Mouse (Mus musculus): Measurements from ENCODE around the gene Vps25.

The Vps25 gene

GRCm38 (mm10) chr11:101245071-101245470, 8.4 kb upstream of the Vps25 start:
- no peak for DNase-seq (ENCODE audit: low read depth, low spot score)

DNA sequence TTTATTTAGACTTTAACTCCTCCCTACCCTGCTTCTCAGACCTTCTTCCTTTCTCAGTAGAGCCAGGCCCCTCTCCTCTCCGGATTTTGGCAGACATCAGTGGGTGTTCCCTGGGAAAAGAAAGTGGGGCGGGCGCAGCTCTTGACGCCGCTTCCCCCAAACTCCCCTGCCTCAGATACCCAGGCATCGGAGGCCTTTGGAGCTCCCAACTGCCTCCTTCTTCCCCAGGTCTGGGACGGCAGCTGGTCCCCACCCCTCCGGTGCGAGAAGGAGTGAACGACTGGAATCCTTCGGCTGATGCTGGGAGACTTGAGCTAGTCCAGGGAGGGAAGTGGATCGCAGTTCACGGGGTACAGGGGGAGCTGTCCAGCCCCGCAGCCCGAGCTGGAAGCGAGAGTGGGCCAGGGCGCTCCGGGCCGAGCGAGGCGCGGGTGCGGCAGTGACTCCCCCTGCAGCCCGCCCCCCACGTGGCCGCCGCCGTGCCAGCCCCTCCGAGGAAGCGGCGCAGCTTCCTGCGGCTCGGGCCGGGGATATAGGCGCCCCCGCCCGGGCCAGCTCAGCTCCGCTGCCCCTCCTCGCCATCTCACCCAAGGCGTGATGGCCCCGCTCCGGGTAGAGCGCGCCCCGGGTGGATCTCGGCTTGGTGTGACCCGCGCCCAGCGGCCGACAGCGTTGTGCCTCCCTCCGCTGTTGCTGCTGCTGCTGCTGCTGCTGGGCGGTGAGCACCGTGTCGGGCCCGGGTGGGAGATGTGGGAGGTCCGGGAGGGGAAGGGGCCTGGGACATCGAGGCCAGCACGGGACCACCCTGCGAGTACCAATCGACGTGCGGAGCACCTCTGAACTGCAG, 7.4 kb upstream of the Vps25 start, which contains the start of gene Ramp2:
Ramp2 (plus strand) TSS at position 174 of the 847 bp plus-strand sequence.
- no peak for DNase-seq (ENCODE audit: low read depth, low spot score)

DNA sequence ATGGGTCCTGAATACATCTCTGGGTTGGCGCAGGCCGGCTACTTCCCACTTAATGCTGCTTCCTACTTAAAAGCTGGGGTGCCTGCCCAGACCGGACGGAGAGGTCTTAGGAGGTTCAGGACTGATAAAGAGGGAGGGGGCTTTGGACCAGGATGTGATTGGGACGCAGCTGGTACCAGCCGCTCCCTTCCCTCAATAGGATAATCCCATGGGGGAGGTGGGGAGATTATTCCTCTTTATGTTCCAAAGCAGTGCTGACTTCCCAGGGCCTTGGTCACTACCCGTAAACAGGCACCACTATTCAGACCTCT, 6.8 kb upstream of the Vps25 start:
- no peak for DNase-seq (ENCODE audit: low read depth, low spot score)

DNA sequence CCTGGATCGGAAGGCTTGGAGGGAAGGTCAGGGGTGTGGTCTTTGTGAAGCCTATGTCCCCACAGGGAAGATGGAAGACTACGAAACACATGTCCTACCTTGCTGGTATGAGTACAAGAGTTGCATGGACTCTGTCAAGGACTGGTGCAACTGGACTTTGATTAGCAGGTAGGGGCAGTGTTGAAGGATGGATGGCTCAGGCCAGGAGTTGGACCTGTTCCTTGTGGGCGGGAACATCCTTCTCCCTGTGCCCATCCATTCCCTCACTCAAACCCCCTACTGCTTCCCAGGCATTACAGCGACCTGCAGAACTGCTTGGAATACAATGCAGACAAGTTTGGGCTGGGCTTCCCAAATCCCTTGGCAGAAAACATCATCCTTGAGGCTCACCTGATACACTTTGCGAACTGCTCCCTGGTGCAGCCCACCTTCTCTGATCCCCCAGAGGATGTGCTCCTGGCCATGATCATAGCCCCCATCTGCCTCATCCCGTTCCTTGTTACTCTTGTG, 5.9 kb upstream of the Vps25 start:
- DNase-seq (ENCODE audit: low read depth, low spot score): no peak

GRCm38 (mm10) chr11:101248258-101248994, 5.1 kb upstream of the Vps25 start:
- DNase-seq (ENCODE audit: low read depth, low spot score): no peak

DNA sequence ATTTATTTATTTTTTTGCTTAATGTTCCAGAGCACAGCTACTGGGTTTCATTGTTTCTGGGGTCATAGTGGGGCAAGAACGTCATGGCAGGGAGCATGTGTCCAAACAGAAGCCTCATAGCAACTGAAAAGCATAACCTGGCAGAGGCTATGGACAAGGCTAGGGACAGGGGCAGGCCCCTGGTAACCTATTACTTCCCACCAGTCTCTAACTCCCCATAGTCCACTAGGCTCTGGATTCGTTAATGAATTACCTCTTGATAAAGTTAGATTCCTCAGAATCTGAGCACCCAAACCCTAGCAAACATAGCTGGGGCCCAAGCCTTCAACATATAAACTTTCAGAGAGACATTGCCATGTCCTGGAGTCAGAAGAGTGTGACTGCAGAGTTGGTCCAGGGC, 2.5 kb upstream of the Vps25 start:
- DNase-seq (ENCODE audit: low read depth, low spot score): no peak

DNA sequence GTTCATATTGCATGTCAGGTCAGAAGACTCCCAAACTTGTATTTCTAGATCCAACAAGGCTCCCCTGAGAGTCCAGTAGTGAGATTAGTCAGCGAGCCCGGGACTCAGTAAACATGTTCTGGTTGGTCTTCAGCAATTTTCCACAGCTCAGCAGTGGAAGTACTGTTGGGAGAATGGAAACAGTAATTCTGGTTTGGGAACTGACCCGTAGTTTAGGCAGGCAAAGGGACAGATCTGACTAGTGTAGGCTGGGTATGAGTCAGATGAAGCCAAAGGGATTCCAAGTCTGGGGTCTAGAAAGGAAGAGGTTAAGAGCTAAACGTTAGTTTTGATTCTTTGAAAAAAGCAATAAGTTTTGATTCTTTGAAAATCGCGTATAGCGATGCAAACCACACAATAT, 566 bp upstream of the Vps25 start:
- DNase-seq (ENCODE audit: low read depth, low spot score): no peak

DNA sequence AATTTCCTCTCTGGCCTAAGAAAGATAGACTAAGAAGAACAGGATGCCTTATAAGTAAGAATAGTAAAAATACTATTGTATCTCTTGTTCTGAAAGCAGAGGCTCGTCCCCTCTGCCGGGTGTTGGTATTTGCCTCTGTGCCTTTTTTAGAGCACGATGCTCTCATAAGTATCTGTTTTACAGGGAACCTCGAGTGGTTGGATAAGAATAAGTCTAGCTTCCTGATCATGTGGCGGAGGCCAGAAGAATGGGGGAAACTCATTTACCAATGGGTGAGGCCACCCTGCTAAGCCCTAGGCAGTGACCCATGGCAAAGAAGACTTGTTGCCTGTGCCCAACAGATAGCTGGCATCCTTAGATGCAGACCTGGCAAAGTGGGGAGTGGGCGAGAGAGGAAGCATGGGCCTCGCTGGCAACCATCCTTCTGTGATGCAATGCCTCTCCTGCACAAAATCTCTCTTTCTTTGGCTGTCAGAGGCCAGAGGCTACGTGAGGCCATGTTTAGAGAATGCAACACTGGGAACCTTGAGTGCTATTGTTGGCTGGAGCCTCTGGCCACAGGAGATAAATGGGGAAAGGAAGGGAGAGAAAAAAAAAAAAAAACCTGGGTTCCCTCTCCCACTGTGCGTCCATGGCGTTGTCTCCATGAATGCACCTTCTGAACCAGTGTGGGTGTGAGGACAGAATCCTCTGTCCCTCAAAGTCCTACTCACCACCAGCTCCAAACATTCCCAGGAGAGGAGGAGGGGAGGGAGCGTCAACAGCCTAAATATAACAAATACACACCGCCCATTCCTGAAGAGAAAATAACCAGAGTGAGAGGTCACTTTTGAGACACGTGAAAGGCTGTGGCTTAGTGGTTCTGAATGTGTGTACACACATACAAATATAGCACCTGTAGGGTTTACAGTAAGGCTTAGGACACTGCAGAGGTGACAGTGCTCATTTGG, 2.6 kb downstream of the Vps25 start:
- DNase-seq (ENCODE audit: low read depth, low spot score): no peak

GRCm38 (mm10) chr11:101259261-101259712, 5.8 kb downstream of the Vps25 start:
- peak; percentile 77 for DNase-seq (ENCODE audit: low read depth, low spot score)

GRCm38 (mm10) chr11:101259948-101260825, 6.7 kb downstream of the Vps25 start, which contains the start of gene Wnk4:
TSS of gene Wnk4 (plus strand) at chr11:101260567.
- DNase-seq (ENCODE audit: low read depth, low spot score): no peak

DNA sequence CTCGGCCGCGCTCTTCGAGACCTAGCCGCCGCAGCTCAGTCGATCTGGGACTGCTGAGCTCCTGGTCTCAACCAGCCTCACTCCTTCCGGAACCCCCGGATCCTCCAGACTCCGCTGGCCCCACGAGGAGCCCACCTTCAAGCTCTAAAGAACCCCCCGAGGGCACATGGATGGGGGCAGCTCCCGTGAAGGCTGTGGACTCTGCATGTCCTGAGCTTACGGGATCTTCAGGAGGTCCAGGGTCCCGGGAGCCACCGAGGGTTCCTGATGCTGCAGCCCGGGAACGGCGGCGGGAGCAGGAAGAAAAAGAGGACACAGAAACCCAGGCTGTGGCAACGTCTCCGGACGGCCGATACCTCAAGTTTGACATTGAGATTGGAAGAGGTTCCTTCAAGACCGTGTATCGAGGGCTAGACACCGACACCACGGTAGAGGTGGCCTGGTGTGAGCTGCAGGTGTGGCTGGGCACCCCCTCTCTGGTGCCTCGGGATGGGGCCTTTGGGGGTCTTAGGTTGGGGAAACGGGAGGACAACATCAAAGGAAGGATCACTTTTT, 7.4 kb downstream of the Vps25 start:
- no peak for DNase-seq (ENCODE audit: low read depth, low spot score)

DNA sequence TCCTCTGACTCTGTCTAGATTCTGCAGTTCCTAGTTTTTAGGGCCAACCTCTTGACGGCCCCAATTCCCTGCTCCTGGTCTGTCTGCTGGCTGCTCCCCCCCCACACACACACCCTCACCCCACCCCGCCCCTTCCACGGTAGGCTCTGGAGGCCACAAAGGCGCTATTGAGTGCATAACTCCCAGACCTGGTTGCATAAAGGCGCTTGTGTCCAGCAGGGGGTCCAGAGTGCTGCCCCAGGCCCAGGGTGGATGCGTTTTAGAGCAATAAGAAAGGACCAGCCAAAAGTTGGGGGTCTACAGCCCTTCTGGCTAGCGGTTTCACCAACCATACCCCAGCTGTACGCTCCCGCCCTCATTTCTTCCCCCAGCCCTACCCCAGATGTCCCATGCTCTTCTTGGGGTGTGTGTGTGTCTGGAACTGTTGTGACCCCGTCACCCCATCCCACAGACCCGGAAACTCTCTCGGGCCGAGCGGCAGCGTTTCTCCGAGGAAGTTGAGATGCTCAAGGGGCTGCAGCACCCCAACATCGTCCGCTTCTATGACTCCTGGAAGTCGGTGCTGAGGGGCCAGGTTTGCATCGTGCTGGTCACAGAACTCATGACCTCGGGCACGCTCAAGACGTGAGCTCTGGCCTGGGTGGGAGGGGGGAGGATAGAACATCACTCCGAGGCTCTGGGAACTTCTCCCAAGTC, 8.9 kb downstream of the Vps25 start:
- DNase-seq (ENCODE audit: low read depth, low spot score): no peak

DNA sequence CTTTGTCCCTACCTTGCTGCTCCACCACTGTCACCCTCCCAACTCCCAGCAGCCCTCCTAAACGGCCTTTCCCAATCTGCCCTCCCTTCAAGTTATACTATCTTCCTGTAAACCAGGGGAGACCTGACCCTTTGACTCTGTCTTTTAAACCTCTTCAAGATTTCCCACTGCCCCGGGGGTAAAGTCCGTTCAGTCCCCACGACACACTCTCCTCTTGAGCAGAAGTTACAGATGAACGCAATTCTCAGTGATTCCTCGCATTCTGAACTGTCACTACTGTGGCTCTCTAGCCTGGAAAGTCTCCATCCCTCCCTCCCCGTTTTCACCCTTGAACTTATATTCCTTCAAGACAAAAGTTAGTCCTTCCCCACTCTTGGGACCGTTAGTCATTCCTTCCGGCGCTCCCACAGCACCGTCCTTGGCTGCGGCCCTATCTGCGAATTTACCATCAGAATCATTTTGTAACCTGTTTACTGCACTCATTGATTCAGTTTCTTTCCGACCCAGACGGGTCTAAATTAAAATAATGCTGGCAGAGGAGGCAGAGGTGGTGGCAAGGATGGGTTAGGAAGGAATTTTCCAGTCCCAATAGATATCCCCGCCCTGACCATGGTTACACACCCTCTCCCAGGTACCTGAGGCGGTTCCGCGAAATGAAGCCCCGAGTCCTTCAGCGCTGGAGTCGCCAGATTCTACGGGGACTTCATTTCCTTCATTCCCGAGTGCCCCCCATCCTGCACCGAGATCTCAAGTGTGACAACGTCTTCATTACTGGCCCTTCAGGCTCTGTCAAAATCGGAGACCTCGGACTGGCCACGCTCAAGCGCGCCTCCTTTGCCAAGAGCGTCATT, 9.9 kb downstream of the Vps25 start:
- no peak for DNase-seq (ENCODE audit: low read depth, low spot score)

- no peak for DNase-seq (ENCODE audit: low read depth, low spot score)
These were observed 10.4 kb downstream of the Vps25 start for GRCm38 (mm10) chr11:101263989-101264280.

DNA sequence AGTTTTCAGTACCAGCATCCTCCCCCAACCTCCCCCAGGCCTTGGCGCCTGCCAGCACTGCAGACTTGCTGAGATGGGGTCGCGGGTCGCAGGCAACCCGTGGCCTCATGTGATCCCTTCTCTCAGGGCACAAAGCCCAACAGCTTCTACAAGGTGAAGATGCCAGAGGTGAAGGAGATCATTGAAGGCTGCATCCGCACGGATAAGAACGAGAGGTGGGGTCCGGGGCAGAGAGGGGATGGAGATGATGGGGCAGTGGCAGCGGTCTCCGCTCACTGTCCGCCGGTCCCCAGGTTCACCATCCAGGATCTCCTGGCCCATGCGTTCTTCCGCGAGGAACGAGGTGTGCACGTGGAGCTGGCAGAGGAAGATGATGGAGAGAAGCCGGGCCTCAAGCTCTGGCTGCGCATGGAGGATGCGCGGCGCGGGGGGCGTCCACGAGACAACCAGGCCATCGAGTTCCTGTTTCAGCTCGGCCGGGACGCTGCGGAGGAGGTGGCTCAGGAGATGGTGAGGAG, 11.5 kb downstream of the Vps25 start:
- DNase-seq (ENCODE audit: low read depth, low spot score): no peak

- no peak for DNase-seq (ENCODE audit: low read depth, low spot score)
These were observed 12.4 kb downstream of the Vps25 start for GRCm38 (mm10) chr11:101265906-101266305.

DNA sequence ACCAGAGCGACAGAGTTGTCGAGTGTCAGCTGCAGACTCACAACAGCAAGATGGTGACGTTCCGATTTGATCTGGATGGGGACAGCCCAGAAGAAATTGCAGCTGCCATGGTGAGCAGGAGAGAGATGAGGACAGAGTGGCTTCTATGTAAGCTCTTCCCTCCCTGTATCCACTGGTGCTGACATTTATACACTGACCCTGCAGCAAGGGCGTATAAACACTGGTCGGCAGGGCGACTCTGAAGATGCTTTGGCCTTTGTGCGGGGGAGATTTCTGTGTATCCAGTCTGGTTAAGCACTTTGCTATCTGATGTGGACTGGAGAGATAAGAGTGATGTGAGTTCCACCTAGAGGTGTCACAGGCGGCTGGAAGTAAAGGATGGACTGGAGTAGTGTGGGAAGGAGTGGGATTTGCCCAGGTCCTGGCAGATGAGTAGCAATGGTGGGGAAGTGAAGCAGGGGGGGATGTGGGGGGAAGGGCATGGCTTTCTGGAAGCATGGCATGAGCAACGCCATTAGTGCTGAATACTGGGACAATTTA, 16.1 kb downstream of the Vps25 start:
- no peak for DNase-seq (ENCODE audit: low read depth, low spot score)

- no peak for DNase-seq (ENCODE audit: low read depth, low spot score)
These were observed 18.9 kb downstream of the Vps25 start for GRCm38 (mm10) chr11:101272446-101272845.

All from telencephalon, adult 2 months (tissue).